Mouse (Mus musculus) spleen, adult 2 months (tissue): Measurements from ENCODE around the gene Bbs10.

ENCODE experiments used
- CTCF ChIP-seq: fragments of 200-500 bp; IDR thresholded peaks from 2 replicates; pipeline ENCODE4 v1.5.1; 2011; ENCODE audit warnings: mild to moderate bottlenecking, inconsistent platforms; ENCODE audit not compliant: insufficient read depth, insufficient read length, insufficient replicate concordance; ENCODE audit errors: extremely low read depth
- POLR2A ChIP-seq: fragments of 200-500 bp; IDR thresholded peaks from 2 replicates; pipeline ENCODE4 v1.6.1; 2011; ENCODE audit warnings: low read depth, low read length, inconsistent platforms

DNA sequence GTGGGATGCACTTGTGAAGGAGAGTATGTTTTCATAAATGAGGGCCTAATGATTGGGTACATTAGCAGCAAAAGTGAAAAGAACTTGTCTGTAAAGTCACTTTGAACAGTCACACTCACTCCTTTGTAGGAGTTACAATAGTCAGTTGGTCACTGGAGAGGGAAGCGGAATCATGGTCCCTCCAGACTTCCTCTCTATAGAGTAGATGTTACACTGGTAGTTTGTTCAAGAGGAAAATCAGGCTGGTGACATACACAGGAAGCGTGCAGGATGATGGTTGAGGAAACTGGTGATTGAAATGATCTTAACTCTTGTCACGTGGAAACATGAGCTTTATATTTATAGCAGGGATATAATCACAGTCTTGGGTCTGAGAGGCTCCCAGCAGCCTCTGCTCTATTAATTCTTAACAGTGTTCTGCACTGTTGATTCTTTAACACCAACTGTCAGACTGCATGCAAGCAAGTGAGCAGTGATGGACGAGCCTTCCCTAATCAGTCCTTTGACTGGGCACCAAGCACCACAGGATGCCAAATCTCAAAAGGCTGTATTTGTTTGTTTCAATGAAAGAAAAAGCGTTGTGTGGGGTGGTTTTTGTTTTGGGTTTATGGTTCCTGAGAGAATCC lies 24.9 kb upstream of the Bbs10 start:
- no peak for TF ChIP-seq CTCF
- no peak for TF ChIP-seq POLR2A
